Mouse (Mus musculus): ENCODE measurements around the gene Olfr814.

GRCm38 (mm10) chr10:129915497-129915896, 35.8 kb upstream of the Olfr814 start, which contains the start of gene Olfr816:
- TF ChIP-seq POLR2A (IDR thresholded peaks at IDR 0.05; ENCODE audit: borderline replicate concordance, control insufficient read depth, low read depth, low read length) (no peak), CTCF (IDR thresholded peaks at IDR 0.05; ENCODE audit: control insufficient read depth, insufficient read depth, low read length) (no peak)
